Mouse (Mus musculus): Measurements from ENCODE around the gene Aloxe3.

The Aloxe3 gene

GRCm38 (mm10) chr11:69121741-69122335, 3.9 kb upstream of the Aloxe3 start:
- in situ Hi-C loops (cut with MboI, MseI): loop anchor here (5.0 to 25.0 kb wide), 3 partner anchors 60 to 890 kb away; partner anchors contain the start of genes Acadvl, Dlg4, Dvl2 and Gucy2e

- in situ Hi-C loops (cut with MboI, MseI): loop anchor here (5.0 to 25.0 kb wide), 3 partner anchors 60 to 890 kb away; partner anchors contain the start of genes Acadvl, Dlg4, Dvl2 and Gucy2e
These were observed 3.3 kb upstream of the Aloxe3 start, which contains the start of gene 9130213A22Rik for GRCm38 (mm10) chr11:69122336-69122951. TSS of gene 9130213A22Rik (minus strand) at chr11:69122589.

- in situ Hi-C loops (cut with MboI, MseI): loop anchor here (5.0 to 25.0 kb wide), 3 partner anchors 61 to 889 kb away; partner anchors contain the start of genes Acadvl, Dlg4, Dvl2 and Gucy2e
These were observed 2.5 kb upstream of the Aloxe3 start for GRCm38 (mm10) chr11:69123056-69123692.

DNA sequence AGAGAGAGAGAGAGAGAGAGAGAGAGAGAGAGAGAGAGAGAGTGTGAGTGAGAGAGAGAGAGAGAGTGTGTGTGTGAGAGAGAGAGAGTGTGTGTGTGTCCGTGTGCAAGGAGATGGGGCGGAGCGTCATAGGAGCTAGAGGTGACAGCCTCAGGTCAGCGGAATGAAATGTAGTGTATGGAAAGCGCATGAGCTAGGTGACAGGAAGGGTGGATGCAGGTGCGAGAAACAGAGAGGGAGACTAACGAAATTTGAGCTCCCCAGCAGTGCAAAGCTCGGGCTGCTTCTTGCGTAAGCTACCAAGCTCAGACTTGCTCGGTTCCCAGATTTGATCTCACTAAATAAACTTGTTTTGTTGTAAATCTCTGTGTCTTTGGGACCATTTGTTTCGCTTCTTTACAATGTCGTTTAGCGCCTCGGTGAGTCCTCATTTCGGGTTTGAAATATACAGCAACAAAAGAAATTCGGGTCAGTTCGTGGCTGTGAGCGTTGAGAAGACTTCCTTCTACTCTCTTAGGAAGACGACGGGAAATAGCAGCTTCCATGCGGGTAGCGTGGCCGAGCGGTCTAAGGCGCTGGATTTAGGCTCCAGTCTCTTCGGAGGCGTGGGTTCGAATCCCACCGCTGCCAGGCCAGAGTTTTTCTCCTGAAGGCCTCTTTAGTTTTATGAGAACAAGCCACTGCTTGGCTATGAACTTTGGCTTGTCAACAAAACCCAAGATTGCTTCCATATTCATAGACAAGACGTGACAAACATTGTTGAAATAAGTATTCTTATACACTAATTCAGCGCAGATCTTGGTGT, 1.8 kb upstream of the Aloxe3 start:
- in situ Hi-C loops (cut with MboI, MseI): loop anchor here (5.0 to 25.0 kb wide), 3 partner anchors 62 to 888 kb away; partner anchors contain the start of genes Acadvl, Dlg4, Dvl2 and Gucy2e

- in situ Hi-C loops (cut with MboI, MseI): loop anchor here (5.0 to 25.0 kb wide), 3 partner anchors 62 to 888 kb away; partner anchors contain the start of genes Acadvl, Dlg4, Dvl2 and Gucy2e
These were observed 1.2 kb upstream of the Aloxe3 start for GRCm38 (mm10) chr11:69124498-69124847.

DNA sequence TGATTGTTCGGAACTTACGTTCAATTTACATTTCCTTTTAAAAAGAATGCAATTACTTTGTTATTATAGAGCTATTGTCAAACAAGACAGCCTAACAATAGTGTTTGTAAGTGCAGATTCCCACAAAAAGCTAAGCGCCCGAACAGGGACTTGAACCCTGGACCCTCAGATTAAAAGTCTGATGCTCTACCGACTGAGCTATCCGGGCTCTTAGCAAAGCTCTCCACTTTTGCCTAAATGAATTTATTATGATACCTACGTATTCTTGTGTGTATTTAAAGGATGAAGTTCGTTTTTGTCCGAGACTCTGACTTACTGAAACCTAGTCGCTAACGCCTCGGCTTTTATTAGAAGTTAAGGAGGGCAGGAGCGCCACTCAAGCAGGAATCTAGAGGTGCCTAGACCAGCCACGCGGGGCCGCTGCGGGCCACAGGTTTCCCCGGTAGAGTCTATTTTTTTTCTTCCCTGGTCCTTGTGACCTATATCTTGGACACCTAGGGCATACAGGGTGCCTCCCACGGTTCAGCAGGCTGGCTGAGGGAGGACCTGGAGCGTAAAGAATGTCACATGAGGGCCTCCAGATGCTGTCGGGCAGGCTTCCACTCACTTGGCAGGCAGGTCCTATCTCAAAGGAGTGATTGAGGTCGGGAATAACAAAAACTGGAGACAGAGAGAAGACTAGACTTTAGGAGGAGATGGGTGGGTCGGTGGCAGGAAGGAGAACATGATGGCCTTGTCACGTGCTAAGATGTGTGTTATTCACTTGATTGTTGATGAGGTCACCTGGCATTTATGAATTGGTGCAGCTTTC, 450 bp upstream of the Aloxe3 start:
- in situ Hi-C loops (cut with MboI, MseI): loop anchor here (10.0 kb wide), 1 partner anchor 110 kb away; the partner anchor contains the start of gene Gucy2e

DNA sequence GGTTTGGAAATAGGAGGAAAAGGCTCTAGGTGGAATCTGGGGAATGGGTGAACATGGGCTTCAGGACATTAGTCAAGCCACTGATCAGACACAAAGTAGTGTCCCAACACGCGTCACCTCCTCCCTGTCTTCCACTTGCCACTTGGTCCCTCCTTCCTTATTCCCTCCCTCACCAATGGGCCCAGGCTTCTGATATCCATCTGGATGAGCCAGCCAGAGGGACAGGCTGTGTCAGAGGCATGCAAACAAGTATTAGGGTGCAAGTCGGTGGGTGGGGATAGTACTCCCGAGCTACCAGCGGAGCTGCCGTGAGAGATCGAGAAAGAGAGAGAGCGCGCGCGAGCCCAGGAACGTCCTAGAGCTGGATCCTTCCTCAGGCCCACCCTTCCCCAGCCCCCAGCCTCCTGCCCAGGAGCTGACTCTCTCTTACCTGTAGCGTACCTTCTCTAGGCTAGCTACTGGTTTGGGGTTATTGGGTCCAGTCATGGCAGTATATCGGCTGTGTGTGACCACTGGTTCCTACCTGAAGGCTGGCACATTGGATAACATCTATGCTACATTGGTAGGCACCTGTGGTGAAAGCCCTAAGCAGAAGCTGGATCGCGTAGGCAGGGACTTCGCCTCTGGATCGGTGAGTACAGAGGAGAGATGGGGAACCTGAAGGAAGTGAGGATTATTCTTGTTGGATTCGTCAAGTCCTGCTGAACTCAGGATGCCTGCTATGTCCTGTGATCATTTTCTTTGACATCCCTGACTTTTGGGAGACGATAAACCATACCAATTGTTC, 416 bp downstream of the Aloxe3 start:
- in situ Hi-C loops (cut with MboI, MseI): loop anchor here (10.0 kb wide), 1 partner anchor 109 kb away; the partner anchor contains the start of gene Gucy2e

DNA sequence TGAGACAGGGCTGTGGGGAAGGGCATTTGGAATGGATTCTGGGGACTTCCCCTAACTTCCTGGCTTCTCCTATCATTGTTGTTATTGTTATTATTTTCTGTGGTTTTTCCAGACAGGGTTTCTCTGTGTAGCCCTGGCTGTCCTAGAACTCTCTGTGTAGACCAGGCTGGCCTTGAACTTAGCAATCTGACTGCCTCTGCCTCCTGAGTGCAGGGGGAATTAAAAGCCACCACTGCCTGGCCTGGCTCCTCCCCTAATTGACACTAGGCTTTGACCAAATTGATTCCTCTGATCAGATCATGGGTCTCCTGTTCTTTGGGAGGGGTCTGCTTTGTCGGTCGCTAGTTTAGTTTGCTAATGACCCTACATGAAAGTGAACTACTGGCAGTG, 1.0 kb downstream of the Aloxe3 start:
- in situ Hi-C loops (cut with MboI, MseI): loop anchor here (10.0 kb wide), 1 partner anchor 108 kb away; the partner anchor contains the start of gene Gucy2e

- in situ Hi-C loops (cut with MboI, MseI): loop anchor here (10.0 kb wide), 1 partner anchor 106 kb away; the partner anchor contains the start of gene Gucy2e
These were observed 2.9 kb downstream of the Aloxe3 start for GRCm38 (mm10) chr11:69128426-69129122.

- in situ Hi-C loops (cut with MboI, MseI): no loop called here
These were observed 7.8 kb downstream of the Aloxe3 start for GRCm38 (mm10) chr11:69133566-69133922.

DNA sequence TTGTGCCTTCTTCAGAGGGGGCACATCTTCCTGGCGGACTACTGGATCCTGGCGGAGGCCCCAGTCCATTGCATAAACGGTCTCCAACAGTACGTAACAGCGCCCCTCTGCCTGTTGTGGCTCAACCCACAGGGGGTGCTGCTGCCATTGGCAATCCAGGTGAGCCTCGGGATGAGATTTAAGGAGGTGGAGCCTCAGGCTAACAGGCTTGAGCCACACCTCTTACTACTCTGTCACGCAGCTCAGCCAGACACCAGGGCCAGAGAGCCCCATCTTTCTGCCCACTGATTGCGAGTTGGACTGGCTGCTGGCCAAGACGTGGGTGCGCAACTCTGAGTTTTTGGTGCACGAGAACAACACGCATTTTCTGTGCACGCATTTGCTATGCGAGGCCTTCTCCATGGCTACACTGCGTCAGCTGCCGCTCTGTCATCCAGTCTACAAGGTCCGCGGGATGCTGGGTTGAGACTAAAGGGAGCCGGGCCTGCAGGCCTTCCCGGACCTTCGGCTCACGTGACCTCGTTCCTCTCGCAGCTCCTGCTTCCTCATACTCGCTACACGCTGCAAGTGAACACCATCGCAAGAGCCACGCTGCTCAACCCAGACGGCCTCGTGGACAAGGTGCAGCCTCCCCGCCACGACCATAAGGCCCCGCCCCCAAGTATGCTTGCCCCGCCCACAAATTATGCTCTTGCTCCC, 8.4 kb downstream of the Aloxe3 start:
- in situ Hi-C loops (cut with MboI, MseI): no loop called here

DNA sequence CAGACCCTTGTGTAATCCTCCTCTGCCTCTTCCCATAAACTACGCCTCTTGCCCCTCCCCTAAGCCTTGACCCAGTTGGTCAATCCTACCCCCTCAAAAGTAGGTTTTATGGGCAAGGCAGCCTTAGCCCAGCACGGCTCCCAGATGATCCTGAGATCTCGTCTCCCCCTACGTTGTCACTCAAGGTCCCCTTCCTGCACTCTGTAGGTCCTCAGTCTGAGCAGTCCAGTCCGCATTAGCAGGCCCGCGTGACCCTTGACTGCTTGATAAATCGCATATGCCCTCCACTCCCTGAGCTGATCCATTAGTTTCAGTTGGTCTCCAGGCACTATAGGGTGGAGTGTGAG, 8.9 kb downstream of the Aloxe3 start:
- in situ Hi-C loops (cut with MboI, MseI): no loop called here

DNA sequence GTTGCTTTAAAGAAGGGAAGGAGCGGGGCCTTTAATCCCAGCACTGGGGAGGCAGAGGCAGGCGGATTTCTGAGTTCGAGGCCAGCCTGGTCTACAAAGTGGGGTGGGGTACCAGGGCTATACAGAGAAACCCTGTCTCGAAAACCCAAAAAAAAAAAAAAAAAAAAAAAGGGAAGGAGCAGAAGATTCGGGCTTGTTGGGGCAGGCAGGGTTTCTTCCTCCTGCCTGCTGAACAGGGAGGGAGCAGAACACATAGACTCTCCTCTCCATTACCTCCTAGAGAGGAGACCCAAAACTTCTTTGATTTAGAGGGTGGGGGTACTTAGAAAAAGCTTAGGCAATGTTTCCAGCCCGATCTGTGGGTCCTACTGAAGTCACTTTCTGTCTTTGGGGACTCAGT, 9.7 kb downstream of the Aloxe3 start:
- in situ Hi-C loops (cut with MboI, MseI): no loop called here

GRCm38 (mm10) chr11:69147546-69147945, 21.9 kb downstream of the Aloxe3 start:
- in situ Hi-C loops (cut with MboI, MseI): no loop called here

DNA sequence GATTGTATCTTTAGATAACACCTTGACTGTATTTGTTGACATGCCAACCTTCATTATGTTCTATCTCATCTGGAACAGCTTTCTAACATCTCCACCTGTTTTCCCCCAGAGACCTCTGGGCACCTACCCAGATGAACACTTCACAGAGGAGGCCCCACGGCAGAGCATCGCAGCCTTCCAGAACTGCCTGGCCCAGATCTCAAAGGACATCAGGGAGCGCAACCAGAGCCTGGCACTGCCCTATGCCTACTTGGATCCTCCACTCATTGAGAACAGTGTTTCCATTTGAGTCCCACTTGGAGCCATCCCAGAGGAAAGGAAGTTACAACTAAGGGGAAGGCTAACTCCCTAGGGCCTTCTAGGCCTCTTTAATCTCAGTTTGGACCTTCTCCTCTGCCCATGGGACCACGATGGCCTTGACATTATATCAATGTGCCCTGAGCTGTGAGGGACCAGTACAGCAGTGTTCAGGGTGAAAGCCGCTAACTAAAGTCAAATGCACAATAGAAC, 22.8 kb downstream of the Aloxe3 start:
- in situ Hi-C loops (cut with MboI, MseI): no loop called here

GRCm38 (mm10) chr11:69149728-69150127, 24.0 kb downstream of the Aloxe3 start:
- in situ Hi-C loops (cut with MboI, MseI): no loop called here

DNA sequence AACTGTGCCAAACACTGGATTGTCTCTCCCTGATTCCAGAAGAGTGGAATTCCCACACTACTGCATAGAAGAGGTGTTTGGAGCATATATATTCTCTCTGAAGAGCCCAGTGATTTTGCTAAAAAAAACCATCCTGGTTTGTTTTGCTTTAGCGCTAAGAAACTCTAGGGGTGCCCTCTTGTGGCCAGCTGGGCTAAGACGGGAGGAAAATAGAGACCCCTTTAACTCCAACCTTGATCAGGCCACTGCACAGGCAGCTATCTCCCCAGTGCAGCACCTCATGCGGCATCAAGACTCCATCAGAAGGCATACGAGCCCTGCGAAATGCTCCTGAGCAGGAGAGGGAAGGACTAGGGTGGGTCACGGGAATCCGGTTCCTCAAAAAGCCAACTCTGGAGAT, 24.7 kb downstream of the Aloxe3 start:
- in situ Hi-C loops (cut with MboI, MseI): no loop called here

DNA sequence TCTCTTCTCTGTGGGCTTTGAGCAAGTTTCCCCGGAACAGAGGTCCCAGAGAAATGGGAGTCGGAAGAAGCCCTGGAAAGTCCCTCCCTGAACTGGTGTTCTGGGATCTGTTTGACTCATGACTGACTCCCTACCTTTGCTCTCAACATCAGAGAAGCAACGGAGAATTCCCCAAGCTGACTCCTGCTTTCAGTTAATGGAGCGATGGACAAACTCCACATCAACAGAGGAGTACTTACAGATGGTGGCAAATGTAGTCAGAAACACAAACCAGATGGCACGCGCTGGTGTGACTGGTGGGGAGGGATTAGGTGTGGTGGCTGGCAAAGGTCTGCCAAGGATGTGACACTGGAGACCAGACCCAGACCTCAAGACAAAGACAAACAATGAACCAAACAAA, 25.3 kb downstream of the Aloxe3 start:
- in situ Hi-C loops (cut with MboI, MseI): no loop called here

Data from T-helper 2 cell (primary cell).